Mouse (Mus musculus): Measurements from ENCODE around the gene Pak6. TPM values are rescaled to one million over a fixed set of nuclear protein-coding genes. Genes with fewer than 3 reads are reported as not detected.

Gene Pak6
- polyA plus RNA-seq, 1 experiment from 2014 or later: 1.5 TPM

GRCm38 (mm10) chr2:118685088-118685487 lies 22.0 kb downstream of the Pak6 start:
- H3K9ac ChIP-seq: no peak overlapping the region
- no peaks in the 10 kb centered on the region for H3K4me1 ChIP-seq

DNA sequence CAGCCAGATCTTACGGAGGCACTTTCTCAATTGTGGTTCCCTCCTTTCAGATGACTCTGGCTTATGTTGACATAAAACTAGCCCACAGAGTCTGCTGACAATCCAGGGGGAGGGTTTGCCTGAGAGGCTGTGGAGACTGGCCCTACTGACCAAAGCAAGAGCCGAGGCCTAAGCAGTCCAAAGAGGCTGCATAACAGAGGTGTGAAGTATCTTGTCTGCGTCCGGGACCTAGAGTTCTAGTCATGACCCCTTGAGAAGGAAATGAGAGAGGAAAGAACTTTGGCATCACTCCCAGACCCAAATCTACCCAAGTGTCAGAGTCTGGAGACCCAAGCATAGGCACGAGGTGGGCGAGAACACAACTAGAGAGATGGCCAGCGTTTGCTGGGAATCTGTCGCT lies 23.6 kb downstream of the Pak6 start:
- no peak overlapping the region for H3K4me3 ChIP-seq
- ATAC-seq (ENCODE audit: insufficient number of reproducible peaks, insufficient read depth, low FRiP score, low TSS enrichment): no peak
- no peaks in the 10 kb centered on the region for H3K4me1 ChIP-seq
- H3K27me3 ChIP-seq: peaks cover 8% of the 10 kb centered on the region
- WGBS: 80% methylated on average over 8 of the region's 8 CpGs
- H3K9ac ChIP-seq: no peak overlapping the region
- no peaks in the 10 kb centered on the region for H3K36me3 ChIP-seq
- H3K4me2 ChIP-seq (replicated peaks): no peak overlapping the region
- no peak overlapping the region for H3K27ac ChIP-seq
- H3K9me3 ChIP-seq: no peaks in the 10 kb centered on the region

More at GRCm38 (mm10) chr2:118685088-118685487, 22.0 kb downstream of the Pak6 start:
- ATAC-seq (ENCODE audit: insufficient number of reproducible peaks, insufficient read depth, low FRiP score, low TSS enrichment): no peak
- H3K27ac ChIP-seq: no peak overlapping the region
- no peak overlapping the region for H3K4me2 ChIP-seq (replicated peaks)
- WGBS: 87% methylated on average over 4 of the region's 4 CpGs
- peaks cover 8% of the 10 kb centered on the region for H3K27me3 ChIP-seq
- no peak overlapping the region for H3K4me3 ChIP-seq
- H3K36me3 ChIP-seq: no peaks in the 10 kb centered on the region
- no peaks in the 10 kb centered on the region for H3K9me3 ChIP-seq

GRCm38 (mm10) chr2:118687791-118688190 lies 24.7 kb downstream of the Pak6 start:
- Histone ChIP-seq H3K4me1 (no peaks in the 10 kb centered on the region), H3K4me3 (no peak overlapping the region), H3K9ac (no peak overlapping the region), H3K27me3 (peaks cover 7% of the 10 kb centered on the region), H3K27ac (no peak overlapping the region), H3K4me2 (replicated peaks) (no peak overlapping the region), H3K9me3 (no peaks in the 10 kb centered on the region), H3K36me3 (no peaks in the 10 kb centered on the region)
- ATAC-seq (ENCODE audit: insufficient number of reproducible peaks, insufficient read depth, low FRiP score, low TSS enrichment): no peak
- WGBS: 93% methylated on average over 3 of the region's 3 CpGs

DNA sequence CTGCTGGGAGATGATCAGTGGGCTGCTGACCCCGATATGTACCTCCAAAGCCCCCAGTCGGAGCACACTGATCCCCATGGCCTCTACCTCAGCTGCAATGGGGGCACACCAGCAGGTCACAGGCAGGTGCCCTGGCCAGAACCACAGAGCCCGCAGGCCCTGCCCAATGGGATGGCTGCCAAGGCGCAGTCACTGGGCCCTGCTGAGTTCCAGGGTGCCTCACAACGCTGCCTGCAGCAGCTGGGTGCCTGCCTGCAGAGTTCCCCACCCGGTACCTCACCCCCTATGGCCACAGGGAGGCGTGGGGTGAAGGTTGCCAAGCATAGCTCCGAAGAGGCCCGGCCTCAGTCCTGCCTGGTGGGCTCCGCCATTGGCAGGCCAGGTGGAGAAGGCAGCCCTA lies 26.8 kb downstream of the Pak6 start:
- Histone ChIP-seq H3K27ac (no peak overlapping the region), H3K4me2 (replicated peaks) (no peak overlapping the region), H3K9me3 (no peaks in the 10 kb centered on the region), H3K27me3 (peaks cover 11% of the 10 kb centered on the region), H3K4me3 (no peak overlapping the region), H3K4me1 (no peaks in the 10 kb centered on the region), H3K36me3 (no peaks in the 10 kb centered on the region), H3K9ac (no peak overlapping the region)
- 85% methylated on average over 10 of the region's 10 CpGs for WGBS
- ATAC-seq (ENCODE audit: insufficient number of reproducible peaks, insufficient read depth, low FRiP score, low TSS enrichment): no peak

GRCm38 (mm10) chr2:118693370-118693966 lies 30.4 kb downstream of the Pak6 start:
- Histone ChIP-seq H3K36me3 (no peaks in the 10 kb centered on the region), H3K27me3 (peaks cover 34% of the 10 kb centered on the region), H3K27ac (no peak overlapping the region), H3K4me2 (replicated peaks) (no peak overlapping the region), H3K4me1 (peaks cover 8% of the 10 kb centered on the region), H3K9me3 (no peaks in the 10 kb centered on the region), H3K9ac (no peak overlapping the region), H3K4me3 (no peak overlapping the region)
- no peak for ATAC-seq (ENCODE audit: insufficient number of reproducible peaks, insufficient read depth, low FRiP score, low TSS enrichment)
- 85% methylated on average over 19 of the region's 19 CpGs for WGBS

DNA sequence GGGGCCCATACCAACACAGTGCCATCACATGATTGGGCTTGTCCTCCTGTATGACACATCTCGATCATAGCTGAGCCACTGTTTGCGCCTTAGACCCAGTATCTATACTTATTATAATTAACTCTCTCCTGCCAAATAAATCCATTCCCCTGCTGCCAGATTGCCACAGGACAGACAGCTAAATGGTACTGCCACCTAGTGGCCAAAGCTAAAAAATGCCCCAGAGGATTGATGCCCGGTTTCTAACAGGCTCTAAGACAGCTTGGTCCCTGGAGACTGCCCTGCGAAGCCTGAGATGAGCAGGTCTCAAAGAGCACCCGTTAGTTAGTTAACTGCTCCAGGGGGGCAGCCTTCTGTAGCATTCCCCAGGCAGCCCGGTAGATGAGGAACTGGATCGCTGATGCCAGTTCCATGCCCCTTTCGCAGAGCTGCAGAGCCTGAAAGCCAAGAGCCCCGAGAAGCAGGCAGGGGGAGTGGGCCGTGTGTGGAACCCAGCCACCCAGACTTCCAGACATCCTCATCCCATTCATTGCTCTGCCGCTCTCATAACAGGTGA lies 32.7 kb downstream of the Pak6 start:
- Histone ChIP-seq H3K4me3 (no peak overlapping the region), H3K27ac (no peak overlapping the region), H3K9me3 (no peaks in the 10 kb centered on the region), H3K27me3 (peaks cover 50% of the 10 kb centered on the region), H3K9ac (no peak overlapping the region), H3K36me3 (no peaks in the 10 kb centered on the region), H3K4me1 (peaks cover 14% of the 10 kb centered on the region), H3K4me2 (replicated peaks) (no peak overlapping the region)
- no peak for ATAC-seq (ENCODE audit: insufficient number of reproducible peaks, insufficient read depth, low FRiP score, low TSS enrichment)
- 27% methylated on average over 11 of the region's 11 CpGs for WGBS

DNA sequence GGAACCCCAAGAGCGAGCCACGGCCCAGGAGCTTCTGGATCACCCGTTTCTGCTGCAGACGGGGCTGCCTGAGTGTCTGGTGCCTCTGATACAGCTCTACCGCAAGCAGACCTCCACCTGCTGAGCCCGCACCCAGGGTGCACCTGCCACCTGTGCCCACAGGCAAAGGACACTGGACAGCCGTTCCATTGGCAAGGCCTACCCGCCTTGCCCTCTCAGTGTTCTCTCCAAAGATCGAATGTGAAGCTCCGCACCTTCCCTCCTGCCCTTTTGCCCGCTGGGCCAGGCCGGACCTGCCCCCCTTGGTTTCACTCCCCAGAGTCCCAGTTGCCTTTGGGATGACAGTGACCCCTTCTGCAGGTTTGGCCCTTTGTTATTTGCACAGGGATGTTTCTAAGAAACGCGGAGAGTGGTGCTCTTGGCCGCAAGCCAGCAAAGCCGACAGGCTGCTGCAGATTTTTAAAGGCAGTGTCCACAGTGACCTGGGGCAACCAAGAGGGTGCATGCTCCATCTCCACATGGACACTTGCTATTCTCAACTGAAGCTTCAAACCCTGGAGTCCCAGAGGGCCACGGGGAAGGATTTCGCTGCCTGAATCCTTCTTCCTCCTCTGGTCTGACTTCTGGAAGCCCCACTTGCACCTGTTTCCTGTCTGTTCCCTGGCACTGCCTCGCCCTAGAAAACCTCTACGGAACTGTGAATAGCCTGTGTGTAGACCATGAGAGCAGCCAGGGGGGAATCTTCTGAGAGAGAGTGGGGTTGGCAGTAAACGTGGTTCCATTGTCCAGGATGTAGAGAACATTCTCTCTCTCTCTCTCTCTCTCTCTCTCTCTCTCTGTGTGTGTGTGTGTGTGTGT lies 33.6 kb downstream of the Pak6 start:
- WGBS: 54% methylated on average over 21 of the region's 21 CpGs
- H3K4me3 ChIP-seq: no peak overlapping the region
- no peak overlapping the region for H3K4me2 ChIP-seq (replicated peaks)
- no peak for ATAC-seq (ENCODE audit: insufficient number of reproducible peaks, insufficient read depth, low FRiP score, low TSS enrichment)
- no peaks in the 10 kb centered on the region for H3K9me3 ChIP-seq
- no peak overlapping the region for H3K9ac ChIP-seq
- no peak overlapping the region for H3K27ac ChIP-seq
- peaks cover 59% of the 10 kb centered on the region for H3K27me3 ChIP-seq
- no peaks in the 10 kb centered on the region for H3K36me3 ChIP-seq
- H3K4me1 ChIP-seq: peaks cover 16% of the 10 kb centered on the region

DNA sequence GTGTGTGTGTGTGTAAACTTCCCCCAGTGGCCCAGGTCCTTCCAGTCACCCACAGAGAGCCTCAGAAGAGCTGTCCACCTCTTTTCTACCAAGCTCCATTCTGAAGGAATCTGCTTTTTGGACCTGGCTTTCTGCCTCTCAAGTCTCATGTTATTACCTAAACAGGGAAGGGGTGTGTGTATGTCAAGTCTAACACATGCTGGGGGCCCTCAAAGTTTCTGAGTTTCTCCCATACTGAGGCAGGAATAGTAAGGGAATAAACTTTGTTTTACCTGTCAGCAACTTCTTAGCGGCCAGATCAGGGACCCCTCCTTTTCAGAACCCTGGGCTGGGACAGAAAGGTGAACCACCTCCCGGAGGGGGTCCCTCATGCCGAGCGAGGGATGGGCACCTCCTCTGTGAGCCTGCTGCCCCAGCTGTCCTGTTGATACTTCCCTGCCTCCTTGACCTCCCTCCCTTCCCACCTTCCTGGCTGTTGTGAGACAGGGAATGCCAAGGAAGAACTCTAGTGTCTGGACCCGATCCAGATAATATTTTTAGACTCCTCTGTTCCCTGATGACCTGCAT lies 34.3 kb downstream of the Pak6 start:
- no peak for ATAC-seq (ENCODE audit: insufficient number of reproducible peaks, insufficient read depth, low FRiP score, low TSS enrichment)
- Histone ChIP-seq H3K27ac (no peak overlapping the region), H3K27me3 (peaks cover 66% of the 10 kb centered on the region), H3K4me3 (no peak overlapping the region), H3K36me3 (no peaks in the 10 kb centered on the region), H3K4me1 (peaks cover 17% of the 10 kb centered on the region), H3K4me2 (replicated peaks) (no peak overlapping the region), H3K9ac (no peak overlapping the region), H3K9me3 (no peaks in the 10 kb centered on the region)
- WGBS: 32% methylated on average over 5 of the region's 5 CpGs

DNA sequence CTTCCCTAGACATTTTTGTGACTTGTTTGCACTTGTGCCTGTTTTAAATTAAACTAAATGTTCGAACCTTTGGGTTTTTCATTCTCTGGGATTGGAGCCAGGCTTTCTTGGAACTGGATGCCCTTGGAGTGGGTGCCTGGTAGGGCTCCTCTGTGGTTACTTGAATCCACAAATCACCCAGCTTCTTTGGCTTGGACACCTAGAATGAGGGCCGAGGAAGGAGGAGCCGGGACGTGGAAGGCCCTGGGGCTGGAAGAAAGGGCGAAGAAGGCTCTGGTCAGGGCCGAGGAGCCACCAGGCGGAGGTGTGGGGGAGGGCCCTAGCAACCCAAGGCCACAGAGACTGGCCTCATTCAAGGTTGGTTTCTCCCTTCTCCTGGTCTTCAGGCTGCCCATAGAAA lies 34.9 kb downstream of the Pak6 start:
- no peaks in the 10 kb centered on the region for H3K36me3 ChIP-seq
- H3K27ac ChIP-seq: 0 out of 2 replicates have a peak overlapping the region, but pooled peaks have one; percentile 42
- H3K27me3 ChIP-seq: peaks cover 72% of the 10 kb centered on the region
- WGBS: 35% methylated on average over 7 of the region's 7 CpGs
- H3K9me3 ChIP-seq: no peaks in the 10 kb centered on the region
- peaks cover 23% of the 10 kb centered on the region for H3K4me1 ChIP-seq
- H3K4me3 ChIP-seq: no peak overlapping the region
- no peak overlapping the region for H3K4me2 ChIP-seq (replicated peaks)
- no peak overlapping the region for H3K9ac ChIP-seq
- no peak for ATAC-seq (ENCODE audit: insufficient number of reproducible peaks, insufficient read depth, low FRiP score, low TSS enrichment)

GRCm38 (mm10) chr2:118700179-118701062 lies 37.3 kb downstream of the Pak6 start:
- Histone ChIP-seq H3K4me1 (peaks cover 35% of the 10 kb centered on the region), H3K4me2 (replicated peaks) (peak overlapping the region; percentile 43), H3K4me3 (0 out of 2 replicates have a peak overlapping the region, but pooled peaks have one; percentile 4), H3K9ac (no peak overlapping the region), H3K36me3 (no peaks in the 10 kb centered on the region), H3K27ac (no peak overlapping the region), H3K27me3 (peaks cover 89% of the 10 kb centered on the region), H3K9me3 (no peaks in the 10 kb centered on the region)
- 2% methylated on average over 32 of the region's 32 CpGs for WGBS
- no peak for ATAC-seq (ENCODE audit: insufficient number of reproducible peaks, insufficient read depth, low FRiP score, low TSS enrichment)

DNA sequence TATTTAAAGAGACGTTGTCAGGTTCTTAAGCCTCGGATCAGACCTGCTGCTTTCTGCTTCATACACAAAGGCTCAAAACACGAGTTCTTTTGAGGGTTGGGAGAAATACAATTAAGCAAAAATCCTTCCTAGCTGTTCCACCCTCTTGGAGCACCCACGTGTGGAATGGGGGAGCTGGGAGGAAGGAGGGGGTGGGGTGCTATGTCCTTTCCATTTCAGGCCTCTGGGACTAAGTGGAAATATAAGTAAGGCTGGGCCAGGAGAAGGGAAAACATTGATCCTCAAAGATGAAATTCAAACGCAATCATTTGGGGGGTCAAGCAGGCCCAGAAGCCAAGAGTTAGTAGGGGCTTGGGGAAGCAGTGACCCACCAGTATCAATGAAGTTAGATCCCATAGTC lies 38.1 kb downstream of the Pak6 start:
- Histone ChIP-seq H3K4me1 (peaks cover 35% of the 10 kb centered on the region), H3K27ac (no peak overlapping the region), H3K9ac (no peak overlapping the region), H3K27me3 (peaks cover 92% of the 10 kb centered on the region), H3K36me3 (no peaks in the 10 kb centered on the region), H3K4me2 (replicated peaks) (no peak overlapping the region), H3K4me3 (no peak overlapping the region), H3K9me3 (no peaks in the 10 kb centered on the region)
- no peak for ATAC-seq (ENCODE audit: insufficient number of reproducible peaks, insufficient read depth, low FRiP score, low TSS enrichment)
- 3% methylated on average over 5 of the region's 5 CpGs for WGBS
